Mouse (Mus musculus) kidney, embryonic 16.5 days (tissue): ENCODE data around the gene Rai1. TPM values are rescaled to one million over a fixed set of nuclear protein-coding genes. Genes with fewer than 3 reads are reported as not detected.
A peak's percentile ranks its signal among the peaks of the same experiment; 100 is the strongest.

Experiments used
- ATAC-seq: fragments of 200-750 bp; cut with Nextera tagmentation; 2 replicates; pipeline ENCODE4 v1.8.0; 2017; ENCODE audit warnings: moderate TSS enrichment; ENCODE audit not compliant: low FRiP score, low TSS enrichment
- H3K27ac ChIP-seq: fragments of 300-500 bp; sonication (generic); 2 replicates; pipeline ENCODE4 v1.5.1; 2014; ENCODE audit warnings: low read length
- H3K27me3 ChIP-seq: fragments of 300-500 bp; sonication (generic); 2 replicates; pipeline ENCODE4 v1.6.1; 2014; ENCODE audit warnings: low read length, control low read depth, mixed read lengths; ENCODE audit not compliant: insufficient read depth
- H3K36me3 ChIP-seq: fragments of 300-500 bp; sonication (generic); 2 replicates; pipeline ENCODE4 v1.6.1; 2014; ENCODE audit warnings: low read length, control low read depth, mixed read lengths; ENCODE audit not compliant: insufficient read depth
- H3K4me1 ChIP-seq: fragments of 300-500 bp; sonication (generic); 2 replicates; pipeline ENCODE4 v1.6.1; 2014; ENCODE audit warnings: low read length, control low read depth, mixed read lengths; ENCODE audit not compliant: insufficient read depth
- H3K4me2 ChIP-seq: fragments of 300-500 bp; sonication (generic); replicated peaks from 2 replicates; pipeline ENCODE4 v1.6.1; 2014; ENCODE audit warnings: low read depth, low read length
- H3K4me3 ChIP-seq: fragments of 300-500 bp; sonication (generic); 2 replicates; pipeline ENCODE4 v1.5.1; 2014; ENCODE audit warnings: mild to moderate bottlenecking, low read length
- H3K9ac ChIP-seq: fragments of 300-500 bp; sonication (generic); replicated peaks from 2 replicates; pipeline ENCODE4 v1.6.1; 2014; ENCODE audit warnings: low read length
- H3K9me3 ChIP-seq: fragments of 300-500 bp; sonication (generic); 2 replicates; pipeline ENCODE4 v1.6.1; 2016; ENCODE audit warnings: low read length, control low read depth
- WGBS: fragments of 180-500 bp; shearing (Covaris S2); extraction: QIAGEN DNeasy Blood & Tissue Kit; methylation state at CpG from one replicate; pipeline ENCODE4 v1.1.7; 2014; 5-methylcytosine and 5-hydroxymethylcytosine counted together
- polyA plus RNA-seq: library from polyadenylated mRNA; unstranded; fragments of >200 nt; fragmentation: Nextera tagmentation; extraction: Ambion mirVana; gene quantifications from 2 replicates; pipeline ENCODE4 v1.2.1, GENCODE M21; 2015

Gene Rai1
- polyA plus RNA-seq, 1 experiment from 2014 or later: 21.5 TPM

DNA sequence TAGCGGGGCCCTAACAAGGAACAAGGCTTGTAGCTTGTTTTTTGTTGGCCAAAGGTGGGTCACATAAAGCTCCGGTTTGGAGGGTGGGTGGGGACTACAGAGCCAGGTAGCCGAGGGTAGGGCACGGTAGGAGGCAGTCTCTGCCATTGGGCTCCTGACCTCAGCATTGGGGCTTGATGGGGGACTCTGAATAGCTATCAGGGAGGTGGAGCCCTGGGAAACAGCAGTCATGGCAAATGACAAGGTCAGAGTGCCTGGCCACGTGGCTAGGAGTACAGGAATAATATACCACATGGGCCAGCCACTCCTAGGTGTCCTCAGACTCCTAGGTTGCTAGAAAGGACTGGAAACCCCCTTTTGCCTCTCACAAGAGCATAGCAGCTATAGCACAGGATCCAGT, 91.5 kb downstream of the Rai1 start:
- Histone ChIP-seq H3K36me3 (peaks cover 49% of the 10 kb centered on the region), H3K9ac (no peak overlapping the region), H3K9me3 (peaks cover 10% of the 10 kb centered on the region), H3K27me3 (no peaks in the 10 kb centered on the region), H3K27ac (no peak overlapping the region), H3K4me3 (no peak overlapping the region), H3K4me1 (peaks cover 6% of the 10 kb centered on the region), H3K4me2 (no peak overlapping the region)
- 73% methylated on average over 5 of the region's 5 CpGs for WGBS
- ATAC-seq: no peak

DNA sequence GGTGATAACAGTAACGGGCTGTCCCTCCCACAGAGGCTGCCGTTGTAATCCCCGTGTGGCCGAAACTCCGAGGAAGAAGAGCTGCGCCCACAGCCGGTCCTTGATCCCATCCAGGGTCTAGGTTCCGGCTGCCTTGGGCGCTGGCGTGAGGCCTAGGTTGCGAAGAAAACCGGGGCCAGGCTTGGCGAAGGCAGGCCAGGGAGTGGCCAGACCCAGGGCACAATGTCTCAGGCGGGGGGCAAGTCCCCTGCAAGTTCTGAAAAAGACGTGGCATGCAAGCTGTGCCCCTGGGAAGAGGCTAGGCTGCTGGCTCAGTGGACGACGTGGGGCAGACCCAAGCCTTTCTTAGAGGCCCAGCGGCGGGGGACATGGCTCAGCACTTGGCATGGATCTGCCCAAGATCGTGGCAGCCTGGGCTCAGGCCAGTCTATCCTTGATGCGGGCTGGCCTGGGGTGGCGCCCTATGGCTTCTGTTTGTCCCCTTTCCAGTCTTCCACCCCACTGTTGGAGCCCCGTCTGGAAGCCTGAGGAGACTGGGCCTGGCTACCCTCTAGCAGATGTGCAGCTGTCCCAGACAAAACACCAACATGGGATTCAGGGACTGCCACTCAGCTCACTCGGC, 93.3 kb downstream of the Rai1 start:
- peaks cover 6% of the 10 kb centered on the region for H3K4me1 ChIP-seq
- H3K27ac ChIP-seq: no peak overlapping the region
- H3K9ac ChIP-seq: no peak overlapping the region
- H3K36me3 ChIP-seq: peaks cover 64% of the 10 kb centered on the region
- no peaks in the 10 kb centered on the region for H3K27me3 ChIP-seq
- no peak overlapping the region for H3K4me3 ChIP-seq
- ATAC-seq: no peak
- no peak overlapping the region for H3K4me2 ChIP-seq
- peaks cover 10% of the 10 kb centered on the region for H3K9me3 ChIP-seq
- WGBS: 81% methylated on average over 24 of the region's 24 CpGs

DNA sequence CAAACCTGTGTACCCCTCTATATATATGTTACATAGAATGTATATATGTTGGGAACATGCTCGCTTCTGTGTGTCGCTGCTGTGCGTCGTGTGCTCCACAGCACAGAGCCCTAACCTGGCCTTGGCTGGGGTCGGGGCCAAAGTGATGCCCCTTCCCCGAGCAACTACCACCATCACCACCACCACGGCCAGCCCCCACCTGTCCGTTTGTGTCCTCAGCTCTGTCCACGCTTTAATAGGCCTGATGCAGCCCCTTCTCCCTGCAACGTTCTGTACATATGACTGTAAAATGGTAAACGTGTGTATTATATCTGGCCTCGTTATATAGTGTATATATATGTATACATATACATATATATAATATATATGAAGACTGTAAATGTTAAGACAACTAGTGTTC, 93.8 kb downstream of the Rai1 start:
- Histone ChIP-seq H3K27ac (no peak overlapping the region), H3K36me3 (peaks cover 68% of the 10 kb centered on the region), H3K9me3 (peaks cover 10% of the 10 kb centered on the region), H3K4me1 (peaks cover 6% of the 10 kb centered on the region), H3K4me3 (no peak overlapping the region), H3K4me2 (no peak overlapping the region), H3K9ac (no peak overlapping the region), H3K27me3 (no peaks in the 10 kb centered on the region)
- ATAC-seq: no peak
- WGBS: 84% methylated on average over 12 of the region's 12 CpGs

DNA sequence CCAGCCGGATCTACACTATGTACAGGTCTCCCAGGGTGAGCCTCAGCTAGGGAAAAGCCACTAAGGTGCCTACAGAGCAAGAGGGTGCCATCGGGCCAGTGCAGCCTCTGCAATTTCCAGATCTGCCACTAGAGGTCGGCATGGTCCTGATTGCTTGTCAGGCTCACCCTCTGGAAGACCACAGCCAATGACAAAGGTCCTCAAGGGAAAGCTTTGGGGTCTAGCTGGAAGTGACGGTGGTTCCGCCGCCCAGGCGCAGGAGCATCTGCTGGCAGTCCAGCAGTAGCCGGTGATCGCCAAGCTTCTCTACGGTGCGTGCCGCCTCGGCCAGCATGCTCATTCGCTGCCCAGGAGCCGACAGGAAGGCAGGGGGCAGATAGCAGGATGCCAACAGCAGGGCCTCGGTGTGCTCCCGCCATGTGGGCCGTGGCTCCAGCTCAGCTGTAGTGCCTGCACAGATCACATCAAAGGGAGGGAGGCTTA, 94.9 kb downstream of the Rai1 start:
- Histone ChIP-seq H3K4me1 (peaks cover 6% of the 10 kb centered on the region), H3K4me3 (no peak overlapping the region), H3K9ac (no peak overlapping the region), H3K27me3 (no peaks in the 10 kb centered on the region), H3K36me3 (peaks cover 68% of the 10 kb centered on the region), H3K27ac (peak overlapping the region; percentile 22; the same call in 1 of the 2 replicates), H3K9me3 (peaks cover 4% of the 10 kb centered on the region), H3K4me2 (no peak overlapping the region)
- peak; percentile 36; the same call in 1 of the 2 replicates for ATAC-seq
- 9% methylated on average over 18 of the region's 18 CpGs for WGBS

DNA sequence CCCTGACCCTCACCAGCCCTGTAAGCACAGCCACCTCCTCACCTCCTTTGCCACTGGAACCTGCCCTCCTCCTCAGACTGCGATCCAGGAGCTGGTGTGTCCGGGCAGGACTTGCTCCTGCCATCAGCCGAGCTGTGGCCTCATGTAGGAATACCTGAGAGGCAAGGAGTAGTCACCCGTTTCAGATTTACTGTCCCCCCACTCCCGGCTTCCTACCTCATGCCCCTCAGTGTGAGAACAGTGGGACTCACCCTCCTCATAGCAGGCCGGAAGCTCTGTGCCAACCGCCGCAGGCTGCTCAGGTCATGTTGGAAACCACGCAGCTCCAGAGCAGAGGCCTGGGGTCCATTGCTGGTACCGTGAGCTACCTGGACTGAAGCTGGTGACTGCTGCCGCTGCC, 95.6 kb downstream of the Rai1 start:
- peak overlapping the region; percentile 6; the same call in 1 of the 2 replicates for H3K27ac ChIP-seq
- no peaks in the 10 kb centered on the region for H3K9me3 ChIP-seq
- no peak overlapping the region for H3K4me2 ChIP-seq
- peaks cover 68% of the 10 kb centered on the region for H3K36me3 ChIP-seq
- H3K27me3 ChIP-seq: no peaks in the 10 kb centered on the region
- ATAC-seq: no peak
- 0 out of 2 replicates have a peak overlapping the region, but pooled peaks have one; percentile 33 for H3K9ac ChIP-seq
- no peak overlapping the region for H3K4me3 ChIP-seq
- WGBS: 74% methylated on average over 11 of the region's 11 CpGs
- peaks cover 6% of the 10 kb centered on the region for H3K4me1 ChIP-seq

DNA sequence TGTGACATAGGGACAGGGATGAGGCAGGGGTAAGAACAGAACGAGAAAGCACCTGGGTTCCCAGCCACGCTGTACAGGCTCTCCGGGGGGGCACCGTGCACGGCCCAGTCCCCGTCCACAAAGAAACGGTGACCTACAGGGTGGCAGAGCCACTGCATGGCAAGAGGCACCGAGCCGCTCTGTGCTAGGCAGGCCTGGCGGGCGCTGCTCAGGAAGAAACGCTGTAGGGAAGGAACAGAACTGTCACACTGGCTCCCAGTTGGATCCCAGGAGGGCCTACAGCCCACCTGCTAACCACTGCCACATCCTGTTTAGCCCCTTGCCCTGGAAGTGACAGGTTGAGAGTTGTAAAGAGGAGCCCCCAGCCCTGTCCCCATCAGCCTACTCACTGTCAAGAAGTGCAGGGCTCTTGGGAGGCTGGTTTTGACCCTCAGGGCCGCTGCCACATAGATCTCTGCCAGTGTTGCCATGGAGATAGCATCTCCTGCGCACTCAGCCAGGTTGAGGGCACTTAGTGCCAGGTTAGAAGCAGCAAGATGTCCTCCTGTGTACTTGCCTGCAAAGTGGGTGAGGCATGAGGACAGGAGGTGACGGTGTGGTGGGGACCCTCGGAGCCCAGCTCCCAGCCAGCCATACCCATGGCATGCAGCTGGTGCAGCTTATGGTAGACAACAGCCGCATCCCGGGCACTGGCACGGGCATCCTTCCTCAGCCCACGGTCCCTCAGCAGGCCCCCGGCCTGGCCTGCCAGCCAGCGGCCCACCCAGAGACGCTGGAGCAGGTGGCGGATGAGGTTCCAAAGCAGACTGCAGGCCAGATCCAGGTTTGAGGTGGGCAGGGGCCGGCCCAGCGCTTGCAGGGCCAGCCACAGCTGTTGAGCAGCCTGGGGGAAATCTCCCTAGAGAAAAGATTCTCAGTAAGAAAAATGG, 98.2 kb downstream of the Rai1 start:
- Histone ChIP-seq H3K36me3 (peaks cover 69% of the 10 kb centered on the region), H3K9ac (no peak overlapping the region), H3K4me1 (peaks cover 16% of the 10 kb centered on the region), H3K4me3 (no peak overlapping the region), H3K9me3 (no peaks in the 10 kb centered on the region), H3K27me3 (no peaks in the 10 kb centered on the region), H3K27ac (no peak overlapping the region), H3K4me2 (no peak overlapping the region)
- WGBS: 92% methylated on average over 26 of the region's 26 CpGs
- ATAC-seq: no peak

DNA sequence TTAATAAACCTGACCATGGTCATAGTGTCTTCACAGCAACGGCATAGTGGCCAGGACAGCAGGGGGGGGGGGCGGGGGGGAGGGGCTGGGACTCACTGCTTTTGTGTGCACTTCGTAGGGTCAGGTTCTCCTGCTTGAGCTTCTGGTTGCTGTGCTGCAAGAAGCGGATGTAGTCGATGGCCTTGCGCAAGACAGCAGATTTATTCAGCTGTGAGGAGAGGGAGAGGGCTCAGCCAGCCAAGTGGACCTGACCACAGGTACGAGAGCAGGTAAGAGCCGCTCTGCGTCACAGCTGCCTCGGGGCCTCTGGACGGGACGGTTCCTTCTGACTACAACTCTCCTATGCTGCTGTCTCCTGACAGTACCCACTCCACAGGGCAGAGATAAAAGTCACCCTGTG, 100.2 kb downstream of the Rai1 start:
- Histone ChIP-seq H3K4me1 (peaks cover 33% of the 10 kb centered on the region), H3K9ac (no peak overlapping the region), H3K4me2 (no peak overlapping the region), H3K4me3 (no peak overlapping the region), H3K27me3 (no peaks in the 10 kb centered on the region), H3K27ac (no peak overlapping the region), H3K9me3 (no peaks in the 10 kb centered on the region), H3K36me3 (peaks cover 58% of the 10 kb centered on the region)
- 81% methylated on average over 12 of the region's 12 CpGs for WGBS
- ATAC-seq: no peak

DNA sequence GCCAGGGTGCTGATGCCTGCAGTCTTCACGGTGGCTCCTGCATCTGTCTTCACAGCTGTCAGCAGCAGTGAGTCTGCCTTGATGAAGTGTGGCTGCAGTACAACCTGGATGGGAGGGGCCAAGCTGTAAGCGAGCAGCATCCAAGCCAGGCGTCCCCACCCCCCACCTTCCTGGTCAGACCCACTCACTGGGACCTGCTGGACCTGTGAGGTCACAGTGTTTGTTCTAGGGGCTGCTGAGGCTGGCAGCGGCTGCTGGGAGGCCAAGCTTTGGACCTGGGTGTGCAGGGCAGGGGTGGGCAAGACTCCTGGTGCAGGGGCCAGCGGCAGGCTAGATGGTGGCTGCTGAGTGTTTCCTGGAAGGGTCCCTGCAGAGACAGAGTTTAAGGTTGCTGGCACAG, 101.4 kb downstream of the Rai1 start:
- no peak overlapping the region for H3K9ac ChIP-seq
- peaks cover 41% of the 10 kb centered on the region for H3K4me1 ChIP-seq
- no peak overlapping the region for H3K27ac ChIP-seq
- no peaks in the 10 kb centered on the region for H3K9me3 ChIP-seq
- peaks cover 47% of the 10 kb centered on the region for H3K36me3 ChIP-seq
- H3K27me3 ChIP-seq: no peaks in the 10 kb centered on the region
- no peak for ATAC-seq
- H3K4me2 ChIP-seq: no peak overlapping the region
- WGBS: 51% methylated on average over 5 of the region's 5 CpGs
- no peak overlapping the region for H3K4me3 ChIP-seq

DNA sequence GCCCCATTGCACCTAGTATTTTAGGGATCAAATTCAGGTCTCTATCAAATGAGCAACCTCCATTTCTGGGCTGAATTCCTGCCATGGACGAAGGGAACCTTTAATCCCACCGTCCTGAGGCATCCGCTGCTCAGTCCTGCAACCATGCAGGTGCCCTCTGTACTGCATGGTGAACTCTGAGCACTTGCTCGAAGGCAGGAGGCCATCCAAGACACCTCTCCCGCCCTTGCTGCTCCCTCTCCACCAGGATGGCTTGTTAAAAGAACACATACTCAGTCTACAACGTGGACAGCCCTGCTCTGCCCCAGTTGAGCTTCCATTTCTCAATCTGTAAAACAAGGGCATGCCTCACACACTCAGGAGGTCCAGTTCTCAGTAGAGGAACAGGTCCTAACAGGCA, 103.4 kb downstream of the Rai1 start:
- 53% methylated on average over 6 of the region's 6 CpGs for WGBS
- no peak for ATAC-seq
- Histone ChIP-seq H3K9ac (peak overlapping the region; percentile 61), H3K4me2 (peak overlapping the region; percentile 80), H3K27ac (no peak overlapping the region; the same call in 1 of the 2 replicates), H3K4me3 (peak overlapping the region; percentile 50; the same call in 1 of the 2 replicates), H3K36me3 (peaks cover 27% of the 10 kb centered on the region), H3K27me3 (no peaks in the 10 kb centered on the region), H3K4me1 (peaks cover 61% of the 10 kb centered on the region), H3K9me3 (no peaks in the 10 kb centered on the region)
